Mouse (Mus musculus): ENCODE measurements at regions not wholly inside any gene's neighbourhood (a gene's known extent, or its start where the extent isn't known, plus 50 kb on each side); places are given as distances from the start of the nearest gene placed in this dataset.

GRCm38 (mm10) chr13:107546181-107546900 is 497.9 kb upstream of the Smim15 start:
- no peak for TF ChIP-seq CTCF (IDR thresholded peaks at IDR 0.05; ENCODE audit: borderline replicate concordance, extremely low read depth, insufficient read depth, insufficient read length)
- TF ChIP-seq POLR2A (IDR thresholded peaks at IDR 0.05; ENCODE audit: borderline replicate concordance, extremely low read depth, insufficient read depth, insufficient read length, poor library complexity, severe bottlenecking) = no peak

Data from brain, embryonic 14.5 days (tissue).